Mouse (Mus musculus) v-Abl transformed pro-B cells (cell line): ENCODE measurements around the gene Htr3a.

ENCODE experiments used
- in situ Hi-C, 2 experiments: fragments of 400-800 bp; cut with MboI; formaldehyde crosslinking; loops; one replicate each; pipeline ENCODE4 v1.15.1; 2025; ENCODE audit not compliant: unreplicated experiment in 2 of 2

The Htr3a gene

DNA sequence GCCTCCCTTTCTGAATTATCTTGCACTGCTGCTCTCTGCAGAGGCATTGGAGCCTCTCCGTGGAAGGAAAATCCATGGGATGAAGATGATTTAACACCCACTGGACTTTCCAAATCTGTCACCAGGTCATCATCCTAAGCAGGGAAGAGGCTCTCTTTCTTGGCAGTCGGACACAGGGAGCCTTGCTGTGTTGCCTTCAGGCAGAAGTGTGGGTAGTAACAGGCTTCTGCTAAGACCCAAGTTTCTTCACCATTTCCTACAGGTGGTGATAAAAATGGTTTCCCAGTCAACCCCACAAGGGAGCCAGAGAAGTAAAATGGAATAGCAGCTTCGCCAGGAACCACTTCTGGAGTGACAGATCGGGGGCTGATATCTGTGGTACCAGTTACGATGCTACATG lies 61.4 kb downstream of the Htr3a start:
- in situ Hi-C loops, result no loop called here
